Mouse (Mus musculus): ENCODE measurements around the gene Gjb1.

DNA sequence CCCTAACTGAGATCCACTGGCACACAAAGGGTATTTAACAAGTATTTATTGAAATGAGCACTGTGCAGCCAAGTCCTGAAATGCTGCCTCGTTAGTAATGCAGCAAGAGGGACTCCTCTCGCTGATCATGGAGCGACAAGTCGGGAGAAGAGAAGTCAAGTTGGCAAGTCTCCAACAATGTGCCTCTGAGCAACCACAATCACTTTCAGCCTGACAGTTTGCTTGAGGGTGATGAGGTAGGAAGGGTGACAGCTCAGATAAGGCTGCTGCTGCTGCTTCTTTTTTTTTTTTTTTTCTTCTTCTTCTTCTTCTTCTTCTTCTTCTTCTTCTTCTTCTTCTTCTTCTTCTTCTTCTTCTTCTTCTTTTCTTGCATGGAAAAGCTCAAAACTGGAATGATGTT is 25.0 kb upstream of the Gjb1 start:
- TF ChIP-seq POLR2A (IDR thresholded peaks at IDR 0.05; ENCODE audit: insufficient read depth, low read depth, low read length) = no peak
- TF ChIP-seq CTCF (IDR thresholded peaks at IDR 0.05) = no peak
